Mouse (Mus musculus): ENCODE measurements at regions not wholly inside any gene's neighbourhood (a gene's known extent, or its start where the extent isn't known, plus 50 kb on each side); places are given as distances from the start of the nearest gene placed in this dataset.

DNA sequence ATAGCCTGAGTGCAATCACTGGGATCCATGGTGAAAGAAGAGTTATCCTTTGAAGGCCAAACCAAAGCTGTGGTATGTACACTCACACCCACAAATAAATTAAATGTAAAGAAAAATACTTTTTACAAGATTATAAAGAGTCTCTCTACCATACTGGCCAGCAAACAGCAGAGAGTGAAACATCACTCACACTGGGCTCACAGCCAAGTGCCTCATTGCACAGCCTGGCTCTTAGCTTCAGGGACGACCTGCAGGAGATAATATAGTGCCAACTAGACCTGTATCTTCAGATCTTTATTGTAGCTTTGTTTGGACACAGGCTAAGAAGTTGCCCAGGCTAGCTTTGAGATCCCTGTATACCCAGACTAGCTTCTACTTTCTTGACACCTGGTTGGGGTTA, 174.1 kb upstream of the Irx5 start:
- TF ChIP-seq CTCF (conservative IDR thresholded peaks at IDR 0.05; ENCODE audit: low read length) (no peak), POU5F1 (IDR thresholded peaks at IDR 0.05; ENCODE audit: borderline replicate concordance, low read length) (no peak)

Measured in E14TG2a.4 (cell line).